Mouse (Mus musculus): ENCODE results near the gene Kcnj6. TPM values are rescaled to one million over a fixed set of nuclear protein-coding genes. Genes with fewer than 3 reads are reported as not detected.

Gene Kcnj6
- polyA plus RNA-seq, 2 experiments, result 0.03 TPM; not detected in 1

GRCm38 (mm10) chr16:94724061-94724596 lies 273.4 kb downstream of the Kcnj6 start:
- Histone ChIP-seq H3K9me3 (ENCODE audit: control insufficient read depth, low read length) (no peaks in the 10 kb centered on the region), H3K27me3 (ENCODE audit: control insufficient read depth, insufficient read depth, low read length) (no peaks in the 10 kb centered on the region), H3K4me1 (ENCODE audit: control insufficient read depth, insufficient read depth, low read length) (no peaks in the 10 kb centered on the region; the same call in 1 of the 2 replicates), H3K4me3 (replicated peaks; ENCODE audit: low read length) (peak overlapping the region; percentile 43), H3K27ac (replicated peaks; ENCODE audit: low read depth, low read length) (no peak overlapping the region), H3K9ac (ENCODE audit: low read depth, low read length, severe bottlenecking) (peak overlapping the region; percentile 43), H3K4me2 (replicated peaks; ENCODE audit: low read depth, low read length, severe bottlenecking) (peak overlapping the region; percentile 64), H3K36me3 (ENCODE audit: control insufficient read depth, insufficient read depth, low read length) (no peaks in the 10 kb centered on the region)
- peak; percentile 69 for DNase-seq (ENCODE audit: low spot score)
- TF ChIP-seq POLR2A (IDR thresholded peaks at IDR 0.05; ENCODE audit: borderline replicate concordance, extremely low read depth, insufficient read depth, insufficient read length), result 0 out of 2 replicates have a peak, but pooled peaks have one; percentile 14
- under 1% methylated on average over 23 of the region's 23 CpGs for WGBS
- peak; percentile 82 for ATAC-seq (ENCODE audit: low FRiP score, low read depth)

GRCm38 (mm10) chr16:94722936-94723335 lies 274.6 kb downstream of the Kcnj6 start:
- H3K27ac ChIP-seq (replicated peaks; ENCODE audit: low read depth, low read length), result no peak overlapping the region
- H3K9ac ChIP-seq (ENCODE audit: low read depth, low read length, severe bottlenecking), result no peak overlapping the region
- no peaks in the 10 kb centered on the region for H3K9me3 ChIP-seq (ENCODE audit: control insufficient read depth, low read length)
- ATAC-seq (ENCODE audit: low FRiP score, low read depth) (no peak), DNase-seq (ENCODE audit: low spot score) (no peak)
- no peak overlapping the region for H3K4me3 ChIP-seq (replicated peaks; ENCODE audit: low read length)
- no peak overlapping the region for H3K4me2 ChIP-seq (replicated peaks; ENCODE audit: low read depth, low read length, severe bottlenecking)
- H3K4me1 ChIP-seq (ENCODE audit: control insufficient read depth, insufficient read depth, low read length), result no peaks in the 10 kb centered on the region; the same call in 1 of the 2 replicates
- no peaks in the 10 kb centered on the region for H3K27me3 ChIP-seq (ENCODE audit: control insufficient read depth, insufficient read depth, low read length)
- 78% methylated on average over 12 of the region's 12 CpGs for WGBS
- TF ChIP-seq POLR2A (IDR thresholded peaks at IDR 0.05; ENCODE audit: borderline replicate concordance, extremely low read depth, insufficient read depth, insufficient read length), result no peak
- no peaks in the 10 kb centered on the region for H3K36me3 ChIP-seq (ENCODE audit: control insufficient read depth, insufficient read depth, low read length)

- WGBS, result 63% methylated on average over 10 of the region's 10 CpGs
- Histone ChIP-seq H3K9me3 (ENCODE audit: control insufficient read depth, low read length) (peaks cover 3% of the 10 kb centered on the region; the same call in 1 of the 2 replicates), H3K9ac (ENCODE audit: low read depth, low read length, severe bottlenecking) (no peak overlapping the region), H3K4me3 (replicated peaks; ENCODE audit: low read length) (no peak overlapping the region), H3K4me2 (replicated peaks; ENCODE audit: low read depth, low read length, severe bottlenecking) (no peak overlapping the region), H3K27ac (replicated peaks; ENCODE audit: low read depth, low read length) (no peak overlapping the region), H3K36me3 (ENCODE audit: control insufficient read depth, insufficient read depth, low read length) (no peaks in the 10 kb centered on the region), H3K4me1 (ENCODE audit: control insufficient read depth, insufficient read depth, low read length) (no peaks in the 10 kb centered on the region; the same call in 1 of the 2 replicates), H3K27me3 (ENCODE audit: control insufficient read depth, insufficient read depth, low read length) (no peaks in the 10 kb centered on the region)
- ATAC-seq (ENCODE audit: low FRiP score, low read depth) (peak; percentile 77), DNase-seq (ENCODE audit: low spot score) (peak; percentile 63)
- TF ChIP-seq POLR2A (IDR thresholded peaks at IDR 0.05; ENCODE audit: borderline replicate concordance, extremely low read depth, insufficient read depth, insufficient read length), result no peak
Observed at GRCm38 (mm10) chr16:94721549-94722006, 275.9 kb downstream of the Kcnj6 start.

- H3K9ac ChIP-seq (ENCODE audit: low read depth, low read length, severe bottlenecking), result no peak overlapping the region
- no peak for TF ChIP-seq POLR2A (IDR thresholded peaks at IDR 0.05; ENCODE audit: borderline replicate concordance, extremely low read depth, insufficient read depth, insufficient read length)
- H3K36me3 ChIP-seq (ENCODE audit: control insufficient read depth, insufficient read depth, low read length), result no peaks in the 10 kb centered on the region
- WGBS, result 60% methylated on average over 7 of the region's 7 CpGs
- DNase-seq (ENCODE audit: low spot score) (no peak), ATAC-seq (ENCODE audit: low FRiP score, low read depth) (no peak)
- no peak overlapping the region for H3K4me2 ChIP-seq (replicated peaks; ENCODE audit: low read depth, low read length, severe bottlenecking)
- no peak overlapping the region for H3K4me3 ChIP-seq (replicated peaks; ENCODE audit: low read length)
- no peak overlapping the region for H3K27ac ChIP-seq (replicated peaks; ENCODE audit: low read depth, low read length)
- no peaks in the 10 kb centered on the region for H3K27me3 ChIP-seq (ENCODE audit: control insufficient read depth, insufficient read depth, low read length)
- no peaks in the 10 kb centered on the region; the same call in 1 of the 2 replicates for H3K4me1 ChIP-seq (ENCODE audit: control insufficient read depth, insufficient read depth, low read length)
- peaks cover 7% of the 10 kb centered on the region; the same call in 1 of the 2 replicates for H3K9me3 ChIP-seq (ENCODE audit: control insufficient read depth, low read length)
Observed at GRCm38 (mm10) chr16:94720476-94721153, 276.9 kb downstream of the Kcnj6 start.

- no peaks in the 10 kb centered on the region; the same call in 1 of the 2 replicates for H3K4me1 ChIP-seq (ENCODE audit: control insufficient read depth, insufficient read depth, low read length)
Observed at GRCm38 (mm10) chr16:94719488-94719887, 278.0 kb downstream of the Kcnj6 start.

More at GRCm38 (mm10) chr16:94719488-94719887, 278.0 kb downstream of the Kcnj6 start:
- Histone ChIP-seq H3K4me2 (replicated peaks; ENCODE audit: low read depth, low read length, severe bottlenecking) (no peak overlapping the region), H3K9me3 (ENCODE audit: control insufficient read depth, low read length) (peaks cover 7% of the 10 kb centered on the region; the same call in 1 of the 2 replicates), H3K27me3 (ENCODE audit: control insufficient read depth, insufficient read depth, low read length) (no peaks in the 10 kb centered on the region), H3K36me3 (ENCODE audit: control insufficient read depth, insufficient read depth, low read length) (no peaks in the 10 kb centered on the region), H3K9ac (ENCODE audit: low read depth, low read length, severe bottlenecking) (no peak overlapping the region), H3K4me3 (replicated peaks; ENCODE audit: low read length) (no peak overlapping the region), H3K27ac (replicated peaks; ENCODE audit: low read depth, low read length) (no peak overlapping the region)
- no peak for DNase-seq (ENCODE audit: low spot score)
- WGBS, result 47% methylated on average over 4 of the region's 4 CpGs
- no peak for TF ChIP-seq POLR2A (IDR thresholded peaks at IDR 0.05; ENCODE audit: borderline replicate concordance, extremely low read depth, insufficient read depth, insufficient read length)
- no peak for ATAC-seq (ENCODE audit: low FRiP score, low read depth)
